In genomic region chr3:157698529-157698928, GRCm38 (mm10) we compare ENCODE assay signal across 17 mouse cellular contexts.
"Had no signal": no experiment of that assay in that cellular context is flagged by ENCODE, and none has a peak within 500 bp of the region (broad histone marks: within the 10 kb centered on the region; RNA-seq: fewer than 3 reads in every experiment).

No protein-coding gene starts in this region.

- H3K4me1 ChIP-seq: intestine, embryonic 15.5 days; kidney, embryonic 15.5 days; limb, embryonic 12.5 days; liver, embryonic 13.5 days; lung, embryonic 15.5 days; midbrain, embryonic 13.5 days had no signal

- H3K36me3 ChIP-seq: intestine, embryonic 15.5 days; kidney, embryonic 15.5 days; limb, embryonic 12.5 days; liver, embryonic 13.5 days; lung, embryonic 15.5 days; midbrain, embryonic 13.5 days; neural tube, embryonic 15.5 days had no signal

- H3K9ac ChIP-seq: intestine, embryonic 15.5 days; kidney, embryonic 15.5 days; limb, embryonic 12.5 days; liver, embryonic 13.5 days; liver, postnatal 0 days; lung, embryonic 15.5 days; midbrain, embryonic 13.5 days; neural tube, embryonic 15.5 days had no signal

- H3K4me3 ChIP-seq: intestine, embryonic 15.5 days; kidney, embryonic 15.5 days; left cerebral cortex, adult 2 months; limb, embryonic 12.5 days; liver, embryonic 13.5 days; lung, embryonic 15.5 days; midbrain, embryonic 13.5 days; myocyte; neural tube, embryonic 15.5 days had no signal

- H3K4me2 ChIP-seq: intestine, embryonic 15.5 days; kidney, embryonic 15.5 days; limb, embryonic 12.5 days; liver, embryonic 13.5 days; lung, embryonic 15.5 days; midbrain, embryonic 13.5 days; neural tube, embryonic 15.5 days had no signal

- DNase-seq: liver; liver, embryonic 13.5 days; liver, postnatal 0 days; lung, postnatal 14 days; right cerebral cortex, adult 18-20 months; right cerebral cortex, postnatal 25 days; thymus, postnatal 4 days had no signal

- H3K27ac ChIP-seq: intestine, embryonic 15.5 days; kidney, embryonic 15.5 days; left cerebral cortex, adult 2 months; limb, embryonic 12.5 days; liver, embryonic 13.5 days; lung, embryonic 15.5 days; macrophage; midbrain, embryonic 13.5 days; neural tube, embryonic 15.5 days; stomach, postnatal 0 days had no signal

- H3K27me3 ChIP-seq: intestine, embryonic 15.5 days; kidney, embryonic 15.5 days; limb, embryonic 12.5 days; liver, embryonic 13.5 days; lung, embryonic 15.5 days; midbrain, embryonic 13.5 days; neural tube, embryonic 15.5 days had no signal

- H3K9me3 ChIP-seq: intestine, embryonic 15.5 days; kidney, embryonic 15.5 days; limb, embryonic 12.5 days; liver, embryonic 13.5 days; lung, embryonic 15.5 days; midbrain, embryonic 13.5 days; neural tube, embryonic 15.5 days had no signal

- ATAC-seq: intestine, embryonic 15.5 days; liver, postnatal 0 days; midbrain, embryonic 13.5 days had no signal
